Mouse (Mus musculus) frontal cortex, adult (tissue): ENCODE results near the gene Lypd6b.

Experiments
- ATAC-seq: cut with Nextera tagmentation; 2 replicates; pipeline ENCODE4 v1.9.2; 2017; ENCODE audit warnings: mild to moderate bottlenecking, moderate library complexity, mixed read lengths; ENCODE audit not compliant: low TSS enrichment

Lypd6b gene

GRCm38 (mm10) chr2:49787376-49788050, at the start of gene Lypd6b:
Lypd6b (plus strand) TSS chr2:49787688.
- ATAC-seq, result peak; percentile 56

- ATAC-seq, result no peak
Observed at GRCm38 (mm10) chr2:49739046-49739445, 48.4 kb upstream of the Lypd6b start.

- no peak for ATAC-seq
Observed at GRCm38 (mm10) chr2:49741026-49741425, 46.5 kb upstream of the Lypd6b start.

GRCm38 (mm10) chr2:49741895-49742734, 45.4 kb upstream of the Lypd6b start:
- peak; percentile 38 for ATAC-seq

- ATAC-seq, result peak; percentile 28
Observed at GRCm38 (mm10) chr2:49742919-49743318, 44.6 kb upstream of the Lypd6b start.

- no peak for ATAC-seq
Observed at GRCm38 (mm10) chr2:49743775-49744174, 43.7 kb upstream of the Lypd6b start.

- peak; percentile 14; the same call in 1 of the 2 replicates for ATAC-seq
Observed at GRCm38 (mm10) chr2:49744251-49745093, 43.0 kb upstream of the Lypd6b start.

GRCm38 (mm10) chr2:49745094-49745781, 42.2 kb upstream of the Lypd6b start:
- no peak for ATAC-seq

GRCm38 (mm10) chr2:49746947-49747346, 40.5 kb upstream of the Lypd6b start:
- peak; percentile 7 for ATAC-seq

GRCm38 (mm10) chr2:49747670-49748069, 39.8 kb upstream of the Lypd6b start:
- no peak for ATAC-seq

GRCm38 (mm10) chr2:49748628-49749342, 38.7 kb upstream of the Lypd6b start:
- peak; percentile 14; the same call in 1 of the 2 replicates for ATAC-seq

GRCm38 (mm10) chr2:49749730-49750576, 37.5 kb upstream of the Lypd6b start:
- no peak for ATAC-seq

GRCm38 (mm10) chr2:49751544-49752210, 35.8 kb upstream of the Lypd6b start:
- peak; percentile 45; the same call in 1 of the 2 replicates for ATAC-seq

- ATAC-seq, result no peak
Observed at GRCm38 (mm10) chr2:49752211-49752607, 35.3 kb upstream of the Lypd6b start.

GRCm38 (mm10) chr2:49753062-49753461, 34.4 kb upstream of the Lypd6b start:
- ATAC-seq, result no peak

GRCm38 (mm10) chr2:49755054-49755453, 32.4 kb upstream of the Lypd6b start:
- ATAC-seq, result peak; percentile 71

- peak; percentile 21; the same call in 1 of the 2 replicates for ATAC-seq
Observed at GRCm38 (mm10) chr2:49757616-49758015, 29.9 kb upstream of the Lypd6b start.

GRCm38 (mm10) chr2:49764331-49764946, 23.0 kb upstream of the Lypd6b start:
- ATAC-seq, result peak; percentile 61

- ATAC-seq, result no peak
Observed at GRCm38 (mm10) chr2:49768916-49769315, 18.6 kb upstream of the Lypd6b start.
